Mouse (Mus musculus) brown adipose tissue, adult 24 weeks (tissue): ENCODE data around the gene Ptk7. TPM values are rescaled to one million over a fixed set of nuclear protein-coding genes. Genes with fewer than 3 reads are reported as not detected.

Source experiments
- polyA plus RNA-seq: library from polyadenylated mRNA; stranded (reverse); fragments of >200 nt; gene quantifications from 2 replicates; pipeline ENCODE4 v1.2.4, GENCODE M21; 2012; ENCODE audit not compliant: missing spikeins, insufficient read depth, insufficient read length

Ptk7 gene
- polyA plus RNA-seq, 1 experiment: not detected

Other genes with a start within 250 kb of the Ptk7 start
- 8.0 and 12.4 TPM in 2 replicates for gene Zfp318, start 245.8 kb downstream of the Ptk7 start, polyA plus RNA-seq
- not detected in 2 replicates for gene Crip3, start 200.6 kb downstream of the Ptk7 start, polyA plus RNA-seq
- gene Slc22a7, start 191.0 kb downstream of the Ptk7 start, polyA plus RNA-seq: not detected in 2 replicates
- gene Ttbk1, start 141.8 kb downstream of the Ptk7 start, polyA plus RNA-seq: not detected in 2 replicates
- 0.87 TPM in 1 of 2 replicates, not detected in the other for gene Dnph1, start 132.8 kb downstream of the Ptk7 start, polyA plus RNA-seq
- 11.6 and 14.5 TPM in 2 replicates for gene Cul9, start 83.1 kb downstream of the Ptk7 start, polyA plus RNA-seq
- gene Srf, start 73.3 kb downstream of the Ptk7 start, polyA plus RNA-seq: 17.6 and 19.1 TPM in 2 replicates
- gene Klc4, start 16.5 kb upstream of the Ptk7 start, polyA plus RNA-seq: 15.7 and 15.9 TPM in 2 replicates
- gene Mrpl2, start 16.7 kb upstream of the Ptk7 start, polyA plus RNA-seq: 118 and 151 TPM in 2 replicates
- gene Cul7, start 20.8 kb upstream of the Ptk7 start, polyA plus RNA-seq: 8.9 and 13.8 TPM in 2 replicates
- gene Rrp36, start 44.8 kb upstream of the Ptk7 start, polyA plus RNA-seq: 19.7 and 20.6 TPM in 2 replicates
- gene Mea1, start 49.3 kb upstream of the Ptk7 start, polyA plus RNA-seq: 121 and 148 TPM in 2 replicates
- 24.2 and 24.8 TPM in 2 replicates for gene Klhdc3, start 51.4 kb upstream of the Ptk7 start, polyA plus RNA-seq
- 33.3 and 37.8 TPM in 2 replicates for gene Ppp2r5d, start 75.6 kb upstream of the Ptk7 start, polyA plus RNA-seq
- gene Pex6, start 82.0 kb upstream of the Ptk7 start, polyA plus RNA-seq: 42.3 and 56.0 TPM in 2 replicates
- 4.0 TPM in 1 of 2 replicates, not detected in the other for gene Gnmt, start 99.7 kb upstream of the Ptk7 start, polyA plus RNA-seq
- 14.2 and 16.3 TPM in 2 replicates for gene Cnpy3, start 122.7 kb upstream of the Ptk7 start, polyA plus RNA-seq
- gene Ptcra, start 134.2 kb upstream of the Ptk7 start, polyA plus RNA-seq: not detected in 2 replicates
- 62.8 and 70.6 TPM in 2 replicates for gene 2310039H08Rik, start 143.1 kb upstream of the Ptk7 start, polyA plus RNA-seq
- gene Rpl7l1, start 153.2 kb upstream of the Ptk7 start, polyA plus RNA-seq: 51.1 and 77.6 TPM in 2 replicates
- 5.3 and 9.8 TPM in 2 replicates for gene Bicral, start 229.0 kb upstream of the Ptk7 start, polyA plus RNA-seq